Mouse (Mus musculus) neutrophil, adult 59 days (primary cell): ENCODE measurements around the gene Dpp9. TPM values are rescaled to one million over a fixed set of nuclear protein-coding genes. Genes with fewer than 3 reads are reported as not detected.

Experiments
- total RNA-seq, 2 experiments: library from RNA; stranded (reverse); gene quantifications; 1 replicate in 1 of 2; 2 replicates in 1 of 2; pipeline ENCODE4 v1.2.4; 2023

Gene Dpp9
- total RNA-seq: 10 to 100 TPM; 33.0 to 38.7 TPM

DNA sequence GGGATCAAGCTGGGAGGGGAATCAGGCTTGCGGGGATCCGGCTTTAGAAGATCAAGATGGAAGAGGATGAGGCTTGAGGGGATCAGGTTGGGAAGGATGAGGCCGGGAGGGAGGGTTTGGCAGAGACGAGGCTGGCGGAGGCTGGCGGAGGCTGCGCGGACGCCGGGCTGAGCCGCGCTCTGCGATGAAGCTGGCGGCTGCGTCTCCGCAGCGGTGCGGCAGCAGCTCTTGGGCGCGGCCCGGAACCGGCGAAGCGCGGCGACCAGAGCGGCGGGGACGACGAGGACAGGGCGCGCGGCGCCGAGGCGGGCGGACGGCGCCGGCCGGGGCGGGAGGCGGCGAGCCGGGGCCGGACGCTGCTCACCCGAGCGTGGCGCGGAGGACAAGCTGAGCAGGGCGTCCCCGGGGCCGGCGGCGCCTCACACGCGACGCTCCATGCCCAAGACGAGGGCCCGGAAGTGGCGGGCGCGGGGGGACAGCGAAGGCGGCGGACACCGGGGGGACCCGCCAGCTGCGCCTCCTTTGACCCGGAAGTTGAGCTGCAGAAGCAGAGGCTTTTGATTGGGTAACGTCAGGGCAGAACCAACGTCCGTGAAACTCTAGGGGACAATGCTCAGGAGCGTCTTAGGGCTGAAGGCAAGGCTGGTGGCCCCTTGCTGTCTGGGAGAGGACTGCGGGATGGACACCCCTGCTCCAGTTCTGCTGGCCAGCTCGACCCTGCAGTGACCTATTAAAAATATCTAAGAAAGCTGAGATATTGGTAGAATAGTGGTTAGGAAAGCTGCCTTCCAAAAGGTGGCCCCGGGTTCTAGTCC is at the start of gene Dpp9:
TSS of gene Dpp9 (minus strand) at position 529 of the 815 bp plus-strand sequence.

GRCm38 (mm10) chr17:56256239-56256881 is 37.7 kb upstream of the Dpp9 start, which contains the start of gene Fem1a:
Fem1a (plus strand) TSS chr17:56256810.

GRCm38 (mm10) chr17:56183658-56184103 is 35.0 kb downstream of the Dpp9 start, which contains the start of gene Mydgf:
Mydgf (minus strand) TSS chr17:56183920.

GRCm38 (mm10) chr17:56162231-56162774 is 56.4 kb downstream of the Dpp9 start, which contains the start of gene Tnfaip8l1:
Tnfaip8l1 (plus strand) TSS chr17:56162477.

DNA sequence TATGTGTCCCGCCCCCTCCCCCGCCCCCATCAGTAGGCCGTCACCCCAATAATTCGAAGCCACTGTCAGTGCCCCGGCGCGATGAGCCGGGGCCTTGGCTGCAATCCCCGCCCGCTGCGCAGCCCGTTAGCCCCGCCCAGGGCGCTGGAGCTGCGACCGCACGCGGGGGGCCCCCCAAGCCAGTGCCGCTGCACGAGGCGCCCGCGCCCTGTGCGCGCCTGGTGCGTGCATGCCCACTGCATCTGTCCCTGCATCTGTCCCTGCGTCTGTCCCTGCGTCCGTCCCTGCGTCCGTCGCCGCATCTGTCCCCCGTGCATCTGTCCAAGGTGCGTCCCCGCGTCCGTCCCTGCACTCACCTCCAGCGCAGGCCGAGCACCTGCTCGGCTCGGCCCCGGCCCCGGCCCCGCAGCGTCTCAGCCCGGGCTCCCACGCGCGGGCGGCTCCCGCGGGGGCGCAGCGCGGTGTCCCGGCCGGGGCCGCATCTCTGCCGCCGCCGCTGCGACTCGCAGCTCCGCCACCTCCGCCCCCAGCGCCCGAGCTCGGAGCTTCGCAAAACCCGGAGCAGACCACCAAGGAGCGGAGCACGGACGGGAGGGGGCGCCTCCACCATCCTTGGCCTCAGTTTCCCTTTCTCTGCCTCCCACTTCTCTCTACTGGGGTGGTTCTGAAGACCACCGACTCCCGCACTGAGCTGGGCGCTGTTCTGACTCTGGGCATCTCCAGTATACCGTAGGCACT is 78.7 kb downstream of the Dpp9 start, which contains the start of gene Sema6b:
TSS of gene Sema6b (minus strand) at position 486 of the 738 bp plus-strand sequence.

Other genes with a start within 250 kb of the Dpp9 start
- gene Shd, start 248.4 kb downstream of the Dpp9 start, total RNA-seq: 1 to 10 TPM in 1 of 2 experiments, under 1 TPM in 1; 0.35 to 1.6 TPM
- gene Fsd1, start 232.4 kb downstream of the Dpp9 start, total RNA-seq: not detected
- 1 to 10 TPM; 1.1 to 1.5 TPM for gene Stap2, start 213.3 kb downstream of the Dpp9 start, total RNA-seq
- gene Mpnd, start 213.2 kb downstream of the Dpp9 start, total RNA-seq: 10 to 100 TPM; 30.8 to 35.6 TPM
- gene Sh3gl1, start 182.3 kb downstream of the Dpp9 start, total RNA-seq: 10 to 100 TPM; 58.7 to 59.0 TPM
- gene Chaf1a, start 178.5 kb downstream of the Dpp9 start, total RNA-seq: 10 to 100 TPM; 16.7 to 19.3 TPM
- 10 to 100 TPM; 29.7 to 32.1 TPM for gene Ubxn6, start 143.9 kb downstream of the Dpp9 start, total RNA-seq
- gene Hdgfl2, start 139.3 kb downstream of the Dpp9 start, total RNA-seq: 10 to 100 TPM; 39.7 to 45.3 TPM
- gene Plin4, start 109.1 kb downstream of the Dpp9 start, total RNA-seq: under 1 TPM; 0.31 to 0.49 TPM
- 1 to 10 TPM; 1.2 to 1.3 TPM for gene Plin5, start 101.3 kb downstream of the Dpp9 start, total RNA-seq
- 100 to 1,000 TPM; 165 to 222 TPM for gene Lrg1, start 96.9 kb downstream of the Dpp9 start, total RNA-seq
- gene Sema6b, start 78.6 kb downstream of the Dpp9 start, total RNA-seq: 1 to 10 TPM; 4.3 TPM
- 1 to 10 TPM; 1.3 to 1.8 TPM for gene Tnfaip8l1, start 56.4 kb downstream of the Dpp9 start, total RNA-seq
- 10 to 100 TPM; 26.6 to 30.6 TPM for gene Mydgf, start 35.0 kb downstream of the Dpp9 start, total RNA-seq
- 10 to 100 TPM; 12.7 to 12.8 TPM for gene Fem1a, start 37.9 kb upstream of the Dpp9 start, total RNA-seq
- 10 to 100 TPM; 13.2 to 15.0 TPM for gene Ticam1, start 57.9 kb upstream of the Dpp9 start, total RNA-seq
- gene Plin3, start 74.0 kb upstream of the Dpp9 start, total RNA-seq: 10 to 100 TPM; 45.8 to 53.2 TPM
- not detected for gene Arrdc5, start 81.4 kb upstream of the Dpp9 start, total RNA-seq
- gene Uhrf1, start 84.4 kb upstream of the Dpp9 start, total RNA-seq: 10 to 100 TPM; 88.7 to 96.5 TPM
- gene Kdm4b, start 107.2 kb upstream of the Dpp9 start, total RNA-seq: 10 to 100 TPM; 16.8 to 18.0 TPM